ENCODE assay signal across 16 mouse cellular contexts in the genomic region with DNA sequence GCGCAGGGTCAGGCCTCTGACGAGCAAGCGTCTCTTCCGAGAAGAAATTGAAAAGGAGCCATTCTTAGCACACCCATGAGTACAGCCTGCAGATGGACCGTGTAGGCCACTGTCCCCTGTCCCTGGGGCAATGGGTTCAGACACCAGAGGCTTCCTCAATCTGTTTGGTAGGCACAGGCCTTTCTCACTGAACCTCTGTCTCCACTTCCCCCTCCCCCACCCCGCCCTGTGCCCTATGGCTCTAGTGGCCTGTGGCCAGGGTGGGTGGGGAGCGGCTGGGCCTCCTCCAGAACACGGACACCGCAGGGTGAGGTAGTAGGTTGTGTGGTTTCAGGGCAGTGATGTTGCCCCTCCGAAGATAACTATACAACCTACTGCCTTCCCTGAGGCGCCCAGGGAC. TPM values are rescaled to one million over a fixed set of nuclear protein-coding genes. Genes with fewer than 3 reads are reported as not detected.
DNase-seq lines count a peak whose midpoint lies in the region; ATAC-seq and TF ChIP-seq lines count a peak whose summit lies in the region.
"Had no signal": no experiment of that assay in that cellular context is flagged by ENCODE, and none has a peak within 500 bp of the region (broad histone marks: within the 10 kb centered on the region; RNA-seq: fewer than 3 reads in every experiment).

No protein-coding gene starts in this region.

- WGBS in heart, adult 2 months: 68% methylated on average over 11 of the region's 11 CpGs
- WGBS in liver, adult 2 months: 41% methylated on average over 11 of the region's 11 CpGs
- 75% methylated on average over 11 of the region's 11 CpGs for WGBS in liver, embryonic 11.5 days
- WGBS in thymus, adult 2 months: 93% methylated on average over 11 of the region's 11 CpGs

- no peak for TF ChIP-seq POLR2A in heart, adult 2 months (IDR thresholded peaks at IDR 0.05; ENCODE audit: insufficient read depth, low read depth, low read length)
- TF ChIP-seq POLR2A in liver, adult 2 months (IDR thresholded peaks at IDR 0.05; ENCODE audit: extremely low read depth, insufficient read depth, low read length): no peak
- TF ChIP-seq POLR2A in myocyte (IDR thresholded peaks at IDR 0.05; ENCODE audit: insufficient read length, low read depth): no peak
- no peak for TF ChIP-seq POLR2A in thymus, adult 2 months (IDR thresholded peaks at IDR 0.05; ENCODE audit: control insufficient read depth, extremely low read depth, insufficient read depth, low read length, poor library complexity)

- no peak for TF ChIP-seq CTCF in heart, adult 2 months (IDR thresholded peaks at IDR 0.05)
- no peak for TF ChIP-seq CTCF in liver, adult 2 months (IDR thresholded peaks at IDR 0.05; ENCODE audit: low read depth, low read length)
- no peak for TF ChIP-seq CTCF in thymus, adult 2 months (IDR thresholded peaks at IDR 0.05; ENCODE audit: borderline replicate concordance, control insufficient read depth, extremely low read depth, insufficient read depth, low read length, poor library complexity)

- TF ChIP-seq EP300 in heart, adult 2 months (IDR thresholded peaks at IDR 0.05; ENCODE audit: insufficient read depth, low read depth, low read length): no peak

- no peak overlapping the region for H3K4me3 ChIP-seq in heart, adult 2 months
- no peak overlapping the region for H3K4me3 ChIP-seq in liver, adult 2 months (ENCODE audit: insufficient read depth, low read depth, low read length)
- H3K4me3 ChIP-seq in liver, embryonic 11.5 days (ENCODE audit: low read depth, low read length): no peak overlapping the region
- H3K4me3 ChIP-seq in myocyte: no peak overlapping the region
- no peak overlapping the region for H3K4me3 ChIP-seq in thymus, adult 2 months (ENCODE audit: control insufficient read depth, insufficient read depth, low read length)
- H3K4me3 ChIP-seq: heart, embryonic 12.5 days; hindbrain, embryonic 15.5 days; limb, embryonic 15.5 days; midbrain, embryonic 13.5 days; stomach, embryonic 15.5 days had no signal

- no peaks in the 10 kb centered on the region for H3K9me3 ChIP-seq in liver, embryonic 11.5 days (ENCODE audit: control insufficient read depth, low read length)
- H3K9me3 ChIP-seq: heart, embryonic 12.5 days; hindbrain, embryonic 15.5 days; limb, embryonic 15.5 days; midbrain, embryonic 13.5 days; stomach, embryonic 15.5 days had no signal

- peak overlapping the region; percentile 86 for H3K27ac ChIP-seq in heart, adult 2 months
- H3K27ac ChIP-seq in liver, adult 2 months (replicated peaks; ENCODE audit: insufficient read depth, low read depth, low read length): peak overlapping the region; percentile 79
- no peak overlapping the region for H3K27ac ChIP-seq in liver, embryonic 11.5 days (ENCODE audit: low read depth, low read length)
- no peak overlapping the region for H3K27ac ChIP-seq in thymus, adult 2 months (ENCODE audit: control insufficient read depth, insufficient read depth, low read length)
- H3K27ac ChIP-seq: limb, embryonic 15.5 days; midbrain, embryonic 13.5 days; stomach, embryonic 15.5 days had no signal

- ATAC-seq in liver, embryonic 11.5 days (replicated peaks; ENCODE audit: low FRiP score): no peak
- ATAC-seq: CD4-positive, CD25-positive, alpha-beta regulatory T cell, adult 4 months; midbrain, embryonic 13.5 days had no signal

- no peak overlapping the region for H3K9ac ChIP-seq in heart, adult 2 months (ENCODE audit: low read depth, low read length)
- H3K9ac ChIP-seq in liver, adult 2 months (ENCODE audit: low read depth, low read length): peak overlapping the region; percentile 16; the same call in 1 of the 2 replicates
- no peak overlapping the region for H3K9ac ChIP-seq in liver, embryonic 11.5 days (ENCODE audit: low read depth, low read length)
- H3K9ac ChIP-seq: heart, embryonic 12.5 days; hindbrain, embryonic 15.5 days; limb, embryonic 15.5 days; midbrain, embryonic 13.5 days; stomach, embryonic 15.5 days had no signal

- peaks cover 27% of the 10 kb centered on the region for H3K36me3 ChIP-seq in heart, adult 2 months (ENCODE audit: control insufficient read depth, insufficient read depth, low read length)
- 0 out of 2 replicates have a peak, but pooled peaks cover 1% of the 10 kb centered on the region for H3K36me3 ChIP-seq in liver, adult 2 months (ENCODE audit: control insufficient read depth, insufficient read depth, low read length)
- no peaks in the 10 kb centered on the region for H3K36me3 ChIP-seq in liver, embryonic 11.5 days (ENCODE audit: control insufficient read depth, insufficient read depth, low read length)
- peaks cover 54% of the 10 kb centered on the region for H3K36me3 ChIP-seq in myocyte (ENCODE audit: control insufficient read depth, insufficient read depth)
- peaks cover 31% of the 10 kb centered on the region for H3K36me3 ChIP-seq in thymus, adult 2 months (ENCODE audit: control insufficient read depth, insufficient read depth, low read length)

- no peaks in the 10 kb centered on the region for H3K27me3 ChIP-seq in heart, adult 2 months (ENCODE audit: control insufficient read depth, insufficient read depth, low read length)
- H3K27me3 ChIP-seq in liver, adult 2 months (ENCODE audit: control insufficient read depth, insufficient read depth, low read length): no peaks in the 10 kb centered on the region
- no peaks in the 10 kb centered on the region; the same call in 1 of the 2 replicates for H3K27me3 ChIP-seq in liver, embryonic 11.5 days (replicated peaks; ENCODE audit: control insufficient read depth, insufficient read depth, low read length)
- H3K27me3 ChIP-seq in myocyte (ENCODE audit: control insufficient read depth, insufficient read depth, insufficient read length): no peaks in the 10 kb centered on the region
- no peaks in the 10 kb centered on the region for H3K27me3 ChIP-seq in thymus, adult 2 months (ENCODE audit: control insufficient read depth, insufficient read depth, low read length)
- H3K27me3 ChIP-seq: hindbrain, embryonic 15.5 days; limb, embryonic 15.5 days; stomach, embryonic 15.5 days had no signal

- H3K4me1 ChIP-seq in heart, adult 2 months (ENCODE audit: control insufficient read depth, insufficient read depth, low read length): peaks cover 43% of the 10 kb centered on the region
- H3K4me1 ChIP-seq in liver, adult 2 months (ENCODE audit: control insufficient read depth, insufficient read depth, low read length): peaks cover 56% of the 10 kb centered on the region
- no peaks in the 10 kb centered on the region for H3K4me1 ChIP-seq in liver, embryonic 11.5 days (replicated peaks; ENCODE audit: control insufficient read depth, insufficient read depth, low read length)
- H3K4me1 ChIP-seq in thymus, adult 2 months (replicated peaks; ENCODE audit: control insufficient read depth, insufficient read depth, low read length): no peaks in the 10 kb centered on the region; the same call in 1 of the 2 replicates

- H3ac ChIP-seq in myocyte (ENCODE audit: control insufficient read depth, insufficient read length): no peak overlapping the region

- H3K79me2 ChIP-seq in heart, adult 2 months (replicated peaks; ENCODE audit: control insufficient read depth, insufficient read depth, low read length): no peaks in the 10 kb centered on the region
- no peaks in the 10 kb centered on the region for H3K79me2 ChIP-seq in liver, adult 2 months (ENCODE audit: control insufficient read depth, insufficient read depth, low read length)
- peaks cover 4% of the 10 kb centered on the region for H3K79me2 ChIP-seq in myocyte (ENCODE audit: control insufficient read depth, insufficient read depth)

- no peak for DNase-seq in heart, adult 2 months
- no peak for DNase-seq in heart, adult 8-10 months (ENCODE audit: low spot score)
- peak; percentile 77 for DNase-seq in liver, adult 2 months (ENCODE audit: extremely low read depth, low read depth, low spot score)
- DNase-seq in liver, embryonic 11.5 days (ENCODE audit: low spot score): no peak
- DNase-seq in cerebellum, adult 8-10 months: peak; percentile 41
- DNase-seq in thymus, adult 2 months: no peak
- DNase-seq in frontal cortex, adult 2 months (ENCODE audit: extremely low spot score in 1 of 2, low spot score in 1 of 2): no peak
- DNase-seq: layer of hippocampus, postnatal 36 days; lung, postnatal 10 days had no signal

- no peak overlapping the region for H3K4me2 ChIP-seq in liver, embryonic 11.5 days
- H3K4me2 ChIP-seq in myocyte (ENCODE audit: low read depth): no peak overlapping the region
- H3K4me2 ChIP-seq: heart, embryonic 12.5 days; hindbrain, embryonic 15.5 days; limb, embryonic 15.5 days; midbrain, embryonic 13.5 days; stomach, embryonic 15.5 days had no signal

- intact Hi-C loops in heart, adult 2 months (cut with DNase I): loop anchor here (10.0 kb wide), 2 partner anchors 52 to 232 kb away; no protein-coding TSS in a partner anchor

TF ChIP-seq in myocyte, 11 proteins besides CTCF, POLR2A, EP300 and RAD21:
- TF ChIP-seq POLR2AphosphoS2 (IDR thresholded peaks at IDR 0.05; ENCODE audit: insufficient read length, low read depth) (peak; percentile 67), CEBPB (IDR thresholded peaks at IDR 0.05; ENCODE audit: insufficient read depth, poor library complexity, severe bottlenecking) (no peak), TCF12 (IDR thresholded peaks at IDR 0.05; ENCODE audit: insufficient read depth, poor library complexity, severe bottlenecking) (no peak), MYOD1 (IDR thresholded peaks at IDR 0.05; ENCODE audit: control insufficient read depth in 1 of 3, insufficient read length in 2 of 3, low read depth in 2 of 3) (no peak)

RNA-seq across cellular contexts. Expression of a gene that starts 27.8 kb away (rescaled TPM):
- total RNA-seq in heart, adult 2 months (2021): 10 to 100 TPM; 53.1 to 60.7 TPM
- 12.9 and 25.4 TPM in 2 replicates for polyA plus RNA-seq in heart, adult 2 months (2012; rRNA removed)
- total RNA-seq in heart, adult 8-10 months (2022): 10 to 100 TPM; 50.2 to 79.0 (median 59.5) TPM
- total RNA-seq in liver, adult 2 months (2014; rRNA removed): 184 and 206 TPM in 2 replicates
- 36.2 and 39.8 TPM in 2 replicates for polyA plus RNA-seq in liver, adult 2 months (2012; rRNA removed)
- polyA plus RNA-seq in liver, embryonic 11.5 days (2014; fragmentation: Nextera tagmentation; extraction: Ambion mirVana): 2.5 and 3.4 TPM in 2 replicates
- polyA plus RNA-seq in myocyte (2012; fragmentation: generic; extraction: Trizol): 0.12 TPM
- 1.3 and 1.9 TPM in 2 replicates for polyA plus RNA-seq in thymus, adult 2 months (2012; rRNA removed)
- polyA plus RNA-seq in frontal cortex, adult 2 months (2012; rRNA removed): 1.4 and 1.5 TPM in 2 replicates

Comparison
In these comparisons a context has a peak if more than half of its experiments do, and no peak if none do; other contexts are left out.
1. DNase-seq: peak in liver, adult 2 months (single experiment) and cerebellum, adult 8-10 months (single experiment); none in heart, adult 2 months (0 of 2), heart, adult 8-10 months (single experiment), liver, embryonic 11.5 days (single experiment), thymus, adult 2 months (single experiment) and frontal cortex, adult 2 months (0 of 2).
2. H3K27ac ChIP-seq: peak in heart, adult 2 months (single experiment) and liver, adult 2 months (single experiment); none in liver, embryonic 11.5 days (single experiment) and thymus, adult 2 months (single experiment).